Mouse (Mus musculus): ENCODE data around the gene Glg1. TPM values are rescaled to one million over a fixed set of nuclear protein-coding genes. Genes with fewer than 3 reads are reported as not detected.
A peak's percentile ranks its signal among the peaks of the same experiment; 100 is the strongest.

Gene Glg1
- polyA plus RNA-seq, 1 experiment: 30.0 TPM

- peak within 1 kb of the TSS; percentile 75 for H3ac ChIP-seq (ENCODE audit: control insufficient read depth, insufficient read length, low read depth)
- peak within 1 kb of the TSS; percentile 91 for H3K4me3 ChIP-seq (ENCODE audit: insufficient read depth, poor library complexity, severe bottlenecking)
- peaks cover 16% of the 10 kb centered on the region for H3K36me3 ChIP-seq (ENCODE audit: control insufficient read depth, insufficient read depth)
- H3K79me3 ChIP-seq (ENCODE audit: low read depth): peaks cover 41% of the 10 kb centered on the region
- no peak for TF ChIP-seq FOSL1 (IDR thresholded peaks at IDR 0.05; ENCODE audit: insufficient read depth, low read length, poor library complexity, severe bottlenecking)
- no peak for TF ChIP-seq CTCF (IDR thresholded peaks at IDR 0.05; ENCODE audit: control insufficient read depth, insufficient read depth, insufficient read length)
- no peak for TF ChIP-seq CEBPB (IDR thresholded peaks at IDR 0.05; ENCODE audit: low read depth)
- no peak for TF ChIP-seq MYOG (IDR thresholded peaks at IDR 0.05; ENCODE audit: control insufficient read depth, extremely low read depth, insufficient read length)
- no peak for TF ChIP-seq USF1 (IDR thresholded peaks at IDR 0.05; ENCODE audit: low read depth)
- TF ChIP-seq MYOD1 (IDR thresholded peaks at IDR 0.05; ENCODE audit: control insufficient read depth, insufficient read length, low read depth): no peak
- no peak for TF ChIP-seq MAX (IDR thresholded peaks at IDR 0.05)
- peaks cover 50% of the 10 kb centered on the region for H3K79me2 ChIP-seq (ENCODE audit: control insufficient read depth, insufficient read depth)
- no peaks in the 10 kb centered on the region for H3K27me3 ChIP-seq (ENCODE audit: control insufficient read depth, insufficient read depth, insufficient read length)
These were observed 41.0 kb upstream of the Glg1 start, which contains the start of gene Rfwd3 for GRCm38 (mm10) chr8:111299821-111300568. Gene Rfwd3 (minus strand): TSS chr8:111300222.

GRCm38 (mm10) chr8:111299363-111299820 lies 40.4 kb upstream of the Glg1 start:
- TF ChIP-seq FOSL1 (IDR thresholded peaks at IDR 0.05; ENCODE audit: insufficient read depth, low read length, poor library complexity, severe bottlenecking): no peak
- TF ChIP-seq MAX (IDR thresholded peaks at IDR 0.05): no peak
- TF ChIP-seq CTCF (IDR thresholded peaks at IDR 0.05; ENCODE audit: control insufficient read depth, insufficient read depth, insufficient read length): no peak
- TF ChIP-seq USF1 (IDR thresholded peaks at IDR 0.05; ENCODE audit: low read depth): no peak
- TF ChIP-seq MYOG (IDR thresholded peaks at IDR 0.05; ENCODE audit: control insufficient read depth, extremely low read depth, insufficient read length): no peak
- Histone ChIP-seq H3K4me3 (ENCODE audit: insufficient read depth, poor library complexity, severe bottlenecking) (peak overlapping the region; percentile 91), H3K79me2 (ENCODE audit: control insufficient read depth, insufficient read depth) (peaks cover 56% of the 10 kb centered on the region), H3K36me3 (ENCODE audit: control insufficient read depth, insufficient read depth) (peaks cover 20% of the 10 kb centered on the region), H3K27me3 (ENCODE audit: control insufficient read depth, insufficient read depth, insufficient read length) (no peaks in the 10 kb centered on the region), H3K79me3 (ENCODE audit: low read depth) (peaks cover 45% of the 10 kb centered on the region), H3ac (ENCODE audit: control insufficient read depth, insufficient read length, low read depth) (peak overlapping the region; percentile 75)

- H3K4me3 ChIP-seq (ENCODE audit: insufficient read depth, poor library complexity, severe bottlenecking): no peak overlapping the region
- H3ac ChIP-seq (ENCODE audit: control insufficient read depth, insufficient read length, low read depth): no peak overlapping the region
- no peak for TF ChIP-seq CTCF (IDR thresholded peaks at IDR 0.05; ENCODE audit: control insufficient read depth, insufficient read depth, insufficient read length)
- TF ChIP-seq USF1 (IDR thresholded peaks at IDR 0.05; ENCODE audit: low read depth): no peak
- TF ChIP-seq FOSL1 (IDR thresholded peaks at IDR 0.05; ENCODE audit: insufficient read depth, low read length, poor library complexity, severe bottlenecking): no peak
- no peak for TF ChIP-seq MYOD1 (IDR thresholded peaks at IDR 0.05; ENCODE audit: control insufficient read depth, insufficient read length, low read depth)
- no peak for TF ChIP-seq MAX (IDR thresholded peaks at IDR 0.05)
- no peak for TF ChIP-seq CEBPB (IDR thresholded peaks at IDR 0.05; ENCODE audit: low read depth)
- no peak for TF ChIP-seq MYOG (IDR thresholded peaks at IDR 0.05; ENCODE audit: control insufficient read depth, extremely low read depth, insufficient read length)
These were observed 39.0 kb upstream of the Glg1 start for GRCm38 (mm10) chr8:111298011-111298410.

GRCm38 (mm10) chr8:111291733-111292132 lies 32.7 kb upstream of the Glg1 start:
- Histone ChIP-seq H3K79me3 (ENCODE audit: low read depth) (peaks cover 43% of the 10 kb centered on the region), H3K4me3 (ENCODE audit: insufficient read depth, poor library complexity, severe bottlenecking) (no peak overlapping the region), H3ac (ENCODE audit: control insufficient read depth, insufficient read length, low read depth) (no peak overlapping the region), H3K27me3 (ENCODE audit: control insufficient read depth, insufficient read depth, insufficient read length) (no peaks in the 10 kb centered on the region), H3K79me2 (ENCODE audit: control insufficient read depth, insufficient read depth) (peaks cover 63% of the 10 kb centered on the region), H3K36me3 (ENCODE audit: control insufficient read depth, insufficient read depth) (peaks cover 91% of the 10 kb centered on the region)
- TF ChIP-seq USF1 (IDR thresholded peaks at IDR 0.05; ENCODE audit: low read depth) (no peak), FOSL1 (IDR thresholded peaks at IDR 0.05; ENCODE audit: insufficient read depth, low read length, poor library complexity, severe bottlenecking) (no peak)

More at GRCm38 (mm10) chr8:111298011-111298410, 39.0 kb upstream of the Glg1 start:
- H3K79me3 ChIP-seq (ENCODE audit: low read depth): peaks cover 51% of the 10 kb centered on the region
- H3K27me3 ChIP-seq (ENCODE audit: control insufficient read depth, insufficient read depth, insufficient read length): no peaks in the 10 kb centered on the region
- H3K36me3 ChIP-seq (ENCODE audit: control insufficient read depth, insufficient read depth): peaks cover 34% of the 10 kb centered on the region
- H3K79me2 ChIP-seq (ENCODE audit: control insufficient read depth, insufficient read depth): peaks cover 70% of the 10 kb centered on the region

GRCm38 (mm10) chr8:111290586-111290985 lies 31.6 kb upstream of the Glg1 start:
- Histone ChIP-seq H3K27me3 (ENCODE audit: control insufficient read depth, insufficient read depth, insufficient read length) (no peaks in the 10 kb centered on the region), H3K79me2 (ENCODE audit: control insufficient read depth, insufficient read depth) (peaks cover 52% of the 10 kb centered on the region), H3K79me3 (ENCODE audit: low read depth) (peaks cover 34% of the 10 kb centered on the region), H3K36me3 (ENCODE audit: control insufficient read depth, insufficient read depth) (peaks cover 94% of the 10 kb centered on the region), H3K4me3 (ENCODE audit: insufficient read depth, poor library complexity, severe bottlenecking) (no peak overlapping the region), H3ac (ENCODE audit: control insufficient read depth, insufficient read length, low read depth) (no peak overlapping the region)
- TF ChIP-seq MYOD1 (IDR thresholded peaks at IDR 0.05; ENCODE audit: control insufficient read depth, insufficient read length, low read depth): no peak
- no peak for TF ChIP-seq FOSL1 (IDR thresholded peaks at IDR 0.05; ENCODE audit: insufficient read depth, low read length, poor library complexity, severe bottlenecking)
- TF ChIP-seq CEBPB (IDR thresholded peaks at IDR 0.05; ENCODE audit: low read depth): no peak
- no peak for TF ChIP-seq MAX (IDR thresholded peaks at IDR 0.05)
- TF ChIP-seq USF1 (IDR thresholded peaks at IDR 0.05; ENCODE audit: low read depth): no peak
- TF ChIP-seq CTCF (IDR thresholded peaks at IDR 0.05; ENCODE audit: control insufficient read depth, insufficient read depth, insufficient read length): no peak
- no peak for TF ChIP-seq MYOG (IDR thresholded peaks at IDR 0.05; ENCODE audit: control insufficient read depth, extremely low read depth, insufficient read length)

Data from C2C12 (cell line).